Mouse (Mus musculus) liver, embryonic 16.5 days (tissue): Measurements from ENCODE around the gene Krt16. TPM values are rescaled to one million over a fixed set of nuclear protein-coding genes. Genes with fewer than 3 reads are reported as not detected.

ENCODE experiments used
- ATAC-seq: fragments of 200-750 bp; cut with Nextera tagmentation; 2 replicates; pipeline ENCODE4 v1.8.0; 2017; ENCODE audit warnings: low read depth, mild to moderate bottlenecking, moderate number of reproducible peaks, moderate library complexity
- H3K27ac ChIP-seq: fragments of 300-500 bp; sonication (generic); 2 replicates; pipeline ENCODE4 v1.5.1; 2014; ENCODE audit warnings: mild to moderate bottlenecking, low read length
- H3K27me3 ChIP-seq: fragments of 300-500 bp; sonication (generic); 2 replicates; pipeline ENCODE4 v1.6.1; 2014; ENCODE audit warnings: low read depth, low read length, mixed read lengths; ENCODE audit not compliant: control insufficient read depth, insufficient read depth
- H3K36me3 ChIP-seq: fragments of 300-500 bp; sonication (generic); 2 replicates; pipeline ENCODE4 v1.6.1; 2014; ENCODE audit warnings: mild to moderate bottlenecking; ENCODE audit not compliant: control insufficient read depth, insufficient read depth
- H3K4me1 ChIP-seq: fragments of 300-500 bp; sonication (generic); 2 replicates; pipeline ENCODE4 v1.6.1; 2014; ENCODE audit warnings: low read depth, low read length, mixed read lengths; ENCODE audit not compliant: control insufficient read depth
- H3K4me2 ChIP-seq: fragments of 300-500 bp; sonication (generic); 2 replicates; pipeline ENCODE4 v1.6.1; 2014; ENCODE audit warnings: low read depth, low read length, mixed read lengths
- H3K4me3 ChIP-seq: fragments of 300-500 bp; sonication (generic); 2 replicates; pipeline ENCODE4 v1.5.1; 2014; ENCODE audit warnings: low read depth, mild to moderate bottlenecking, low read length
- H3K9ac ChIP-seq: fragments of 300-500 bp; sonication (generic); 2 replicates; pipeline ENCODE4 v1.6.1; 2014; ENCODE audit warnings: low read depth, low read length
- H3K9me3 ChIP-seq: fragments of 300-500 bp; sonication (generic); replicated peaks from 2 replicates; pipeline ENCODE4 v1.6.1; 2016; ENCODE audit warnings: low read length; ENCODE audit not compliant: control insufficient read depth
- WGBS: fragments of 180-500 bp; shearing (Covaris S2); extraction: QIAGEN DNeasy Blood & Tissue Kit; methylation state at CpG from one replicate; pipeline ENCODE4 v1.1.7; 2014; ENCODE audit not compliant: insufficient replicate concordance; 5-methylcytosine and 5-hydroxymethylcytosine counted together
- polyA plus RNA-seq: library from polyadenylated mRNA; unstranded; fragments of >200 nt; fragmentation: Nextera tagmentation; extraction: Ambion mirVana; gene quantifications from 2 replicates; pipeline ENCODE4 v1.2.1, GENCODE M21; 2015

Krt16 gene
- polyA plus RNA-seq, 1 experiment from 2014 or later: not detected

DNA sequence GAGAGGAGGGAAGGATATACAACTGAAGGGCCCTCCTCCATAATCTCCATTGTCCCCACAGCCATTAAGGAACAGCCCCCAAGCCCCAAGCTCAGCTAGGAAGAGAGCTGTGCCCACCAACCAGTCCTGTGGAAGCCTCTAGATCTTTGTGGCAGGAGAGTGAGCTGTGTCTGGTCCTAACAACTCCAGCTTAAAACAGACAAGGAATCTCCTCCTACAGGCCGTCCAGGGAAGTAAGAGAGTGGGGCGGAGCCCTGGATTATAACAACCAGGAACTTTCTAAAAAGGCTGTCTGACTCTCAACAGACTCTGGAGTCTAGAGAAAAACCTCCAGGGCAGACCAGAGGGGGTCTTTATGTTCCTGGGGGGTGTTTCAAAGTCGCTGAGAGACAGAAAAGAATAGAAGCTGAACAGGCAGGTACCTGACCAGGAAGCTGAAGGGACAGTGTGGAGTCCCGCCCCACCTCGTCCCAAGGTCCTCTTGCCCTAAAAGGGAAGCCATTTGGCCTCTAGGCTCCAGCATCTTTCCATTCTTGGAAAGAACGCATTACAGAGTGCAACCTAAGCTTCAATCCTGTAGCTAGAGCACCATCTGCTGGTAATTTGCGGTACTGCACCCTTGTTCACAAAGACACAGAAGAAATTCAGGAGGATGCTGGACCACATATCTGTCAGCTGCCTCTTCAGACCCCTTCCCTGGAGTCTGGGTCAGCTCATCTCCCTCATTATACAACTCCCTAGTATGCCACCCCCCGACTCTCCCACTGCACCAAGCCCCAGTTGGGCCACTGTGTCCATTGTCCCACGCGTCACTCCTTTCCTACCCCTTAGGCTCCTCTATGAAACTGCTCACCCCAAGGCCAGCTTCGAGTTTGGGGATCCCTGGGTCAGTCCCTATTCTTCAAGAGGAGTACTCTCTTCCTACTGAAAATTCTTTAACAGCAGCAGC lies 33.2 kb upstream of the Krt16 start:
- Histone ChIP-seq H3K27ac (no peak overlapping the region), H3K9ac (no peak overlapping the region), H3K4me1 (no peaks in the 10 kb centered on the region), H3K4me3 (no peak overlapping the region), H3K4me2 (no peak overlapping the region), H3K9me3 (no peaks in the 10 kb centered on the region), H3K27me3 (no peaks in the 10 kb centered on the region), H3K36me3 (no peaks in the 10 kb centered on the region)
- ATAC-seq: no peak
- WGBS: 22% methylated on average over 11 of the region's 11 CpGs

DNA sequence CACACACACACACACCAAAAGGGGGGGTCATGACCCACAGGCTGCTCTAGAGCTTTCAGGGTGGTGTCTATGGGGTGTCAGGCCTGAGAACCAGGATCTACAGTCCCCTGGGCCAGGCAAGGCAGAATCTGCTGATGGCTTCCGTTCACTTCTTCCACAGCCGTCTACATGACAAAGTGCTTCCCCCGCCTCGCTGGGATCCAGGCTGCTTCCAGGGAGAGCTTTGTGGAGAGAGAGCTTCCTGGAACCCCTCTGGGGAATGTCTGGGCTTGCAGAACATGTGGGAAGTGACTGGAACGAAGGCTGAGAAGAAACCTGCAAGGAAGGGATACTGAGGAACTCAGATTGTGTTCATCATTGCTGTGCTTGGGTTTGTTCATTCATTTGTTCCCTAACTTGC lies 30.1 kb upstream of the Krt16 start:
- Histone ChIP-seq H3K27me3 (no peaks in the 10 kb centered on the region), H3K4me2 (no peak overlapping the region), H3K9me3 (no peaks in the 10 kb centered on the region), H3K4me1 (no peaks in the 10 kb centered on the region), H3K4me3 (no peak overlapping the region), H3K27ac (no peak overlapping the region), H3K9ac (no peak overlapping the region), H3K36me3 (no peaks in the 10 kb centered on the region)
- no peak for ATAC-seq
- 39% methylated on average over 5 of the region's 5 CpGs for WGBS

DNA sequence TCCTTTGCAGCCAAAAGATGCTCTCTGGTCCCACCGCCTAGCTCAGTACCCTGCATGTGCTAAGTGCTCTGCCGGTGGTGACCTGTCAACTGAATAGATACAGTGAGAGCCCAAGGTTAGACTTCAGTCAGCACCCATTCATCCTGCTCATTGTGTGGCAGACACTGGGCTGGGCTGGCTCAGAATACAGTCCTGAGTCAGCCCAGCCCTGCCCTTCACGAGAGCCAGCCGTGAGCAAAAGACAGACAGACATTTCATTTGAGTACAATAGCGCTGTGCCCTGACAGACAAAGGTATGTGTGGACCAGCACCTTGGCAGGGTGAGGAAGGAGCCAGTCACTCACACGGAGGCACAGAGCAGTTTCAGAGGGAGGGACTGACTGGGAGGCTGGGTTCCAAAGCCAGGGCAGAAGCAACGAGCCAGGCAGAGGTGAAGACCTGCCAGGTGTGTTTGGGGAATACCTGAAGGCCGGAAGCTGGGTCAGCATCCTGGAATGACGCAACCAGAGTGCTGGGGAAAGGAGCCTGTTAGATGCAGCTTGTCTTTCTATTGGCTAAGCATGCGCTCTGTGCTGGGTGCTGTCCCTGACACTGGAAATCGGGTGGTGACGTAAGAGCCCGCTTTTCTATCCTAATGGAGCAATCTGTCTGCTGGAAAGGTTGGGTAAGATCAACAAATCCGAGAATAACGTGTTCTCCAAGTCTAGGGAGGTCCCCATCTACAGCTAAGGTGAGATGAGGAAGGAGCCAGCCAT lies 29.2 kb upstream of the Krt16 start:
- H3K4me2 ChIP-seq: no peak overlapping the region
- no peaks in the 10 kb centered on the region for H3K9me3 ChIP-seq
- no peak overlapping the region for H3K27ac ChIP-seq
- ATAC-seq: no peak
- no peak overlapping the region for H3K9ac ChIP-seq
- 44% methylated on average over 15 of the region's 15 CpGs for WGBS
- no peaks in the 10 kb centered on the region for H3K36me3 ChIP-seq
- H3K4me3 ChIP-seq: no peak overlapping the region
- H3K4me1 ChIP-seq: no peaks in the 10 kb centered on the region
- H3K27me3 ChIP-seq: no peaks in the 10 kb centered on the region

- Histone ChIP-seq H3K4me3 (no peak overlapping the region), H3K27me3 (no peaks in the 10 kb centered on the region), H3K36me3 (no peaks in the 10 kb centered on the region), H3K9me3 (no peaks in the 10 kb centered on the region), H3K4me1 (no peaks in the 10 kb centered on the region), H3K4me2 (no peak overlapping the region), H3K9ac (no peak overlapping the region), H3K27ac (no peak overlapping the region)
- WGBS: 45% methylated on average over 5 of the region's 5 CpGs
- ATAC-seq: no peak
Observed at GRCm38 (mm10) chr11:100275466-100275865, 26.8 kb upstream of the Krt16 start.

DNA sequence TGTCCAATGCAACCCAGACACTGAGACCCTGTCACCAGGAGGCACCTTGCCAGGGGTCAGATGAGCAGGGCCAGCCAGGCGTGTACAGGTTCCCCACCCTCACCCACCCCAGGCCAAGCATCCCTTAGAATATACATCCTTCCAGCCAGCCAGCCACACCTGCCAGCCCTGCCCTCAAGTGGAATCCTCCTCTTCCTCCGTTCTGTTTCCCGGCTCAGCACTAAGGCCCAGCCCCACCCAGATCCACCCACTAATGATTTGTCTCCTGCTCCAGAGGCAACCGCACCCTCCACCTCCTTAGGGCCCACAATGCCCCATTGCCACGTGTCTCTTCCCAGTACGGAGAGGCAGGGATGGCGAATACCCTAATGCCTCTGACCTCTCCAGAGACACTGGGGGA lies 26.0 kb upstream of the Krt16 start:
- no peaks in the 10 kb centered on the region for H3K27me3 ChIP-seq
- H3K36me3 ChIP-seq: no peaks in the 10 kb centered on the region
- no peaks in the 10 kb centered on the region for H3K4me1 ChIP-seq
- ATAC-seq: no peak
- H3K9ac ChIP-seq: no peak overlapping the region
- H3K27ac ChIP-seq: no peak overlapping the region
- no peak overlapping the region for H3K4me2 ChIP-seq
- no peaks in the 10 kb centered on the region for H3K9me3 ChIP-seq
- 63% methylated on average over 7 of the region's 7 CpGs for WGBS
- H3K4me3 ChIP-seq: no peak overlapping the region

DNA sequence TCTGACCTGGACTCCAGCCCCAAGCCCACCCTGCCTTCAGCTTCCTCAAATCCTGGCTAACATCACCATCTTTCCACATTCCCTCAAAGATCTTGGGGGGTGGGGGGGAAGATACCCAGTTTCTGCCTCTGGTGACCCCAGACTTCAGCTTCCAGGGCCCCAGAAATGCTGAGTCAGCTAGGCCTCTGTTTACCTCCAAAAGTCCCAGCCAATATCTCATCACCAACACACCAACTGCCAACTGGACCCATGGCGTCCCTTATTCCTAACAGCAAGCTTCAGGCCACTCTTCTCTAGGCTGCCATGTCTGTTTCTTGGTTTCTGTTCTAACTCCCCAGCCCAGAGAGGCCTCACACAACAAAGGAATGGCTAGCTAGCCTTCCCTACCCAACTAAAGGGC lies 23.2 kb upstream of the Krt16 start:
- no peaks in the 10 kb centered on the region for H3K4me1 ChIP-seq
- ATAC-seq: no peak
- H3K36me3 ChIP-seq: no peaks in the 10 kb centered on the region
- no peak overlapping the region for H3K4me2 ChIP-seq
- WGBS: 57% methylated on average over 1 of the region's 1 CpGs
- H3K4me3 ChIP-seq: no peak overlapping the region
- H3K27me3 ChIP-seq: no peaks in the 10 kb centered on the region
- no peak overlapping the region for H3K9ac ChIP-seq
- H3K9me3 ChIP-seq: no peaks in the 10 kb centered on the region
- no peak overlapping the region for H3K27ac ChIP-seq

DNA sequence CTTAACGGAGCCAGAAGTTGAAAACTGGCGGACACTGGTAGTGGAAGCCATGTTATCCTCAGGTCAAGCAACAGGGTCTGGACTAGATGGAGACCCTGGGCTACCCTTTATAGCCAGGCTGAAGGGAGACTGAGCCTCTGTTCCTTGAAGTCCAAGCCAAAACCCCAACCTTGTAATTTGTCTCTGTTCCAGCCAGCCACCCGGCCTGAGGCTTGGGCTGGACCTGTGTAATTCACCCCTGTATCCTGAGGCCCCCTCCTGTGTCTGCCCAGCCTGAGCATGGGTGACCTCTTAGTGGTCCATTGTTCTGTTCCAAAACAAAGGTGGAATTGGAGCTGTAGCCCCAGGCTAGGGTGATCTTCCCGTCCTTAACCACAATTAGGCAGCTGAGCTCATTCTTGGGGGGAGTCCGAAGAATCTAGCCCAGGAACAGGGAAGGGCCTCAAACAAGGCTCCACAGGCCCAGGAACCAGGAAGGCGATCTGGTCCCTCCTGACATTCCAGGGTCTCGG lies 21.2 kb upstream of the Krt16 start, which contains the start of gene Krt42:
Krt42 (minus strand) TSS at position 51 of the 512 bp plus-strand sequence.
- H3K4me2 ChIP-seq: no peak within 1 kb of the TSS
- ATAC-seq: no peak
- H3K36me3 ChIP-seq: no peaks in the 10 kb centered on the region
- WGBS: 64% methylated on average over 7 of the region's 7 CpGs
- no peak within 1 kb of the TSS for H3K4me3 ChIP-seq
- H3K9me3 ChIP-seq: no peaks in the 10 kb centered on the region
- no peak within 1 kb of the TSS for H3K9ac ChIP-seq
- H3K27me3 ChIP-seq: no peaks in the 10 kb centered on the region
- H3K4me1 ChIP-seq: no peaks in the 10 kb centered on the region
- H3K27ac ChIP-seq: no peak within 1 kb of the TSS

DNA sequence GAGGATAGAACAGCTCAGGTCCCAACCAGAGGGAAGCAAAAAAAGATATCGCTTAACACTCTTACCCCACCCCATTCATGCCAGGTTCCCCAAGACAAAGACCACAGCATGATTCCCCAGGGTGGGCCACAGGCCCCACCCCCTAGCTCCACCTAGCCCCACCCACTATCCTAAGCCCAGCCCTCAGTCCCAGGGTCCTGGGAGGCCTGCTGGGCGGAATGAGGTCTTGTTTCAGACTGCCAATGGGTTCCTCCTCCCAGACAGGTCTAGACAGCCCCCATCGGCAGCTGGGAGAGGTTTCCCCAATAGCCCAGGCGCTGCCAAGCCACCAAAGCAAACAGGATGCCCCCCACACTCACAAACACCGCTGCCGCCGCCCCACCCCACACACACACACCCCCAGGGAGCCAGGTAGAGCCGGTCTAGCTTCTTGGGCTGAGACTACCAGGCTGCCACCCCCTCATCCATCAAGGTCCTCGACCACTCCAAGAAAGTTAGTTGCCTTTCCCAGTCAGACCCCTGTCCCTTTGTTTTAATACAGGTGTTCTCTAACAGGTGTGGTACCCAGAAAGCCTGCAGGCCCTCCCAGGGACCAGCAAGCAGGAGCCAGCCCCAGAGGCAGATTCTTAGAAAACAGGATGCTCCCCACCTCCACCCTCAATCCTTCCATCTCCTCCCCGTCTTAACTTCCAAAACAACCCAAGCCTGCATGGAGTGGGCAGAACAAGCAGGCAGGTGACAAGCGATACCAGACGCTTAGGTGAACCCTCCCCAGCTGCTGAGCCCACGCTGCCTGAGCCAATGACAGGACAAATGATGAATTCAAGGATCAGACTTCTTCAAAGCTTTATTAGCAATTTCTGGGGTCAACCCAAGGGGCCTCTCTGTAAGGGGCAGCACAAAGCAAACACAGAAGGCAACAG lies 13.6 kb upstream of the Krt16 start:
- 20% methylated on average over 13 of the region's 13 CpGs for WGBS
- no peak for ATAC-seq
- no peak overlapping the region for H3K27ac ChIP-seq

More for the DNA sequence above, 13.6 kb upstream of the Krt16 start:
- Histone ChIP-seq H3K9ac (no peak overlapping the region), H3K4me1 (no peaks in the 10 kb centered on the region), H3K27me3 (no peaks in the 10 kb centered on the region), H3K36me3 (no peaks in the 10 kb centered on the region), H3K4me2 (no peak overlapping the region), H3K9me3 (no peaks in the 10 kb centered on the region), H3K4me3 (no peak overlapping the region)
